Mouse (Mus musculus) heart, adult 9 months (tissue): ENCODE data around the gene Stx1a.

Experiments used
- DNase-seq, 2 experiments: peaks; one replicate each; pipeline ENCODE4 v3.0.0; 2022; ENCODE audit warnings: low spot score in 2 of 2

Gene Stx1a

DNA sequence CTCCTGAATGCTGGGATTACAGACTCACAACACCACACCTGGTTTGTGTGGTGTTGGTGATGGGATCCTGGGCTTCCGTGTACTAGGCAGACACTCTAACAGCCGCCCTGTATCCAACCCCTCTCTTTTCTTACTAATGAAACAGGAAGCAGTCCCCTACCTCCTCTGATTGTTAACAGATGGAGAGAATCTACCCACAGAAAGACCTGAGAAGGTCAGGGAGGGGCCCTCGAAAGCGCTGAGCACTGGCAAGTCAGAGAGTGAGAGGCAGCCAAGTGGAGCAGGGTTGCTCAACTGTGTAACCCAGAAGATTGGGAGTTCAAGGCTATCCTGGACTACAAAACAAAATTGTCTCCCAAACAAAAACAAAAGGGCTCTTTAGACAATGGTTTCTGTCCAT is 63.6 kb downstream of the Stx1a start:
- DNase-seq, result no peak

GRCm38 (mm10) chr5:135089653-135090052 is 66.4 kb downstream of the Stx1a start, which contains the start of gene Mlxipl:
TSS of gene Mlxipl (plus strand) at chr5:135089890.
- DNase-seq, result no peak
